8 mouse cellular contexts compared by ENCODE assay signal in genomic region chr12:31498936-31499313, GRCm38 (mm10). TPM values are rescaled to one million over a fixed set of nuclear protein-coding genes. Genes with fewer than 3 reads are reported as not detected.
A peak's percentile ranks its signal among the peaks of the same experiment; 100 is the strongest.
DNase-seq lines count a peak whose midpoint lies in the region; ATAC-seq and TF ChIP-seq lines count a peak whose summit lies in the region.

No protein-coding gene starts in this region.

- DNase-seq in kidney, postnatal 4 days = no peak
- no peak for DNase-seq in intestine, embryonic 14.5 days (ENCODE audit: low spot score)
- DNase-seq in midbrain, embryonic 14.5 days = no peak
- no peak for DNase-seq in gastrocnemius, postnatal 25 days
- DNase-seq in right cerebral cortex, postnatal 4 days = no peak
- DNase-seq in thymus, postnatal 14 days = no peak

- peaks cover 3% of the 10 kb centered on the region; the same call in 1 of the 2 replicates for H3K36me3 ChIP-seq in kidney, embryonic 16.5 days (ENCODE audit: insufficient read depth, low read length)
- peaks cover 6% of the 10 kb centered on the region for H3K36me3 ChIP-seq in intestine, embryonic 14.5 days (ENCODE audit: control insufficient read depth, insufficient read depth, low read length)
- H3K36me3 ChIP-seq in midbrain, embryonic 14.5 days (ENCODE audit: control insufficient read depth, insufficient read depth, low read length) = peaks cover 7% of the 10 kb centered on the region

- no peaks in the 10 kb centered on the region for H3K27me3 ChIP-seq in kidney, embryonic 16.5 days (ENCODE audit: insufficient read depth, low read length)
- H3K27me3 ChIP-seq in intestine, embryonic 14.5 days (replicated peaks; ENCODE audit: control insufficient read depth, insufficient read depth, low read length) = no peaks in the 10 kb centered on the region
- H3K27me3 ChIP-seq in midbrain, embryonic 14.5 days (ENCODE audit: control insufficient read depth, insufficient read depth, low read length) = no peaks in the 10 kb centered on the region

- H3K4me1 ChIP-seq in kidney, embryonic 16.5 days (ENCODE audit: insufficient read depth, low read length) = peaks cover 12% of the 10 kb centered on the region
- peaks cover 4% of the 10 kb centered on the region for H3K4me1 ChIP-seq in cortical plate, adult 2 months (ENCODE audit: control insufficient read depth, insufficient read depth, low read length)
- H3K4me1 ChIP-seq in intestine, embryonic 14.5 days (replicated peaks; ENCODE audit: control insufficient read depth, insufficient read depth, low read length) = peaks cover 9% of the 10 kb centered on the region; the same call in 1 of the 2 replicates
- H3K4me1 ChIP-seq in midbrain, embryonic 14.5 days (ENCODE audit: control insufficient read depth, insufficient read depth, low read length) = peaks cover 15% of the 10 kb centered on the region

- WGBS in kidney, embryonic 16.5 days = under 1% methylated on average over 25 of the region's 25 CpGs
- 1% methylated on average over 25 of the region's 25 CpGs for whole genome bisulfite sequencing in intestine, embryonic 14.5 days
- 1% methylated on average over 25 of the region's 25 CpGs for WGBS in midbrain, embryonic 14.5 days

- H3K27ac ChIP-seq in kidney, embryonic 16.5 days (ENCODE audit: low read length) = peak overlapping the region; percentile 93
- H3K27ac ChIP-seq in cortical plate, adult 2 months (ENCODE audit: insufficient read depth, low read length) = 0 out of 2 replicates have a peak overlapping the region, but pooled peaks have one; percentile 70
- H3K27ac ChIP-seq in intestine, embryonic 14.5 days (ENCODE audit: low read depth) = peak overlapping the region; percentile 64
- H3K27ac ChIP-seq in midbrain, embryonic 14.5 days (replicated peaks; ENCODE audit: low read depth, low read length) = peak overlapping the region; percentile 96

- H3K9me3 ChIP-seq in kidney, embryonic 16.5 days (ENCODE audit: low read length) = no peaks in the 10 kb centered on the region
- no peaks in the 10 kb centered on the region for H3K9me3 ChIP-seq in intestine, embryonic 14.5 days (ENCODE audit: control insufficient read depth, low read length)
- H3K9me3 ChIP-seq in midbrain, embryonic 14.5 days (ENCODE audit: control insufficient read depth, low read length) = no peaks in the 10 kb centered on the region

- TF ChIP-seq CTCF in cortical plate, adult 2 months (IDR thresholded peaks at IDR 0.05; ENCODE audit: extremely low read depth, insufficient read depth, low read length) = no peak

- TF ChIP-seq POLR2A in cortical plate, adult 2 months (IDR thresholded peaks at IDR 0.05; ENCODE audit: extremely low read depth, insufficient read depth, low read length) = no peak

- peak overlapping the region; percentile 81 for H3K4me2 ChIP-seq in kidney, embryonic 16.5 days (replicated peaks; ENCODE audit: low read depth, low read length)
- peak overlapping the region; percentile 98 for H3K4me2 ChIP-seq in intestine, embryonic 14.5 days (ENCODE audit: low read length)
- peak overlapping the region; percentile 82 for H3K4me2 ChIP-seq in midbrain, embryonic 14.5 days (ENCODE audit: low read length)

- ATAC-seq in kidney, embryonic 16.5 days (ENCODE audit: low FRiP score, low TSS enrichment) = no peak
- ATAC-seq in intestine, embryonic 14.5 days (replicated peaks; ENCODE audit: low FRiP score, low TSS enrichment, low read depth) = peak; percentile 32; the same call in 1 of the 2 replicates
- peak; percentile 22; the same call in 1 of the 2 replicates for ATAC-seq in midbrain, embryonic 14.5 days (ENCODE audit: low FRiP score, low TSS enrichment)

- peak overlapping the region; percentile 73 for H3K4me3 ChIP-seq in kidney, embryonic 16.5 days (ENCODE audit: low read length)
- H3K4me3 ChIP-seq in cortical plate, adult 2 months (ENCODE audit: insufficient read depth, low read length) = peak overlapping the region; percentile 66
- H3K4me3 ChIP-seq in intestine, embryonic 14.5 days (ENCODE audit: low read depth, low read length) = peak overlapping the region; percentile 98
- H3K4me3 ChIP-seq in midbrain, embryonic 14.5 days (replicated peaks; ENCODE audit: low read depth, low read length) = peak overlapping the region; percentile 94

- peak overlapping the region; percentile 88 for H3K9ac ChIP-seq in kidney, embryonic 16.5 days (replicated peaks; ENCODE audit: low read length)
- H3K9ac ChIP-seq in intestine, embryonic 14.5 days (ENCODE audit: low read length) = peak overlapping the region; percentile 75
- H3K9ac ChIP-seq in midbrain, embryonic 14.5 days (replicated peaks; ENCODE audit: low read length) = peak overlapping the region; percentile 83

RNA-seq across cellular contexts. Expression of gene Cbll1, which starts 0.5 kb away (rescaled TPM):
- 11.9 and 16.5 TPM in 2 replicates for polyA plus RNA-seq in kidney, embryonic 16.5 days (2015; fragmentation: Nextera tagmentation; extraction: Ambion mirVana)
- polyA plus RNA-seq in cortical plate, adult 2 months (2012; rRNA removed) = 10.0 and 10.7 TPM in 2 replicates
- 17.4 and 19.1 TPM in 2 replicates for polyA plus RNA-seq in intestine, embryonic 14.5 days (2014; fragmentation: Nextera tagmentation; extraction: Ambion mirVana)
- 22.0 and 22.9 TPM in 2 replicates for polyA plus RNA-seq in midbrain, embryonic 14.5 days (2014; fragmentation: Nextera tagmentation; extraction: Ambion mirVana)
- total RNA-seq in gastrocnemius, postnatal 25 days (2021) = 1 to 10 TPM; 8.0 to 9.4 TPM
